Comparison of ENCODE assay signal across 17 mouse cellular contexts in genomic region chrX:99556876-99557354, GRCm38 (mm10).
DNase-seq lines count a peak whose midpoint lies in the region; ATAC-seq and TF ChIP-seq lines count a peak whose summit lies in the region.
"Had no signal": no experiment of that assay in that cellular context is flagged by ENCODE, and none has a peak within 500 bp of the region (broad histone marks: within the 10 kb centered on the region; RNA-seq: fewer than 3 reads in every experiment).

No protein-coding gene starts in this region.

- 20% methylated on average over 8 of the region's 8 CpGs for WGBS in hindbrain, embryonic 12.5 days
- 34% methylated on average over 8 of the region's 8 CpGs for WGBS in hindbrain, postnatal 0 days
- WGBS in forebrain, embryonic 14.5 days = 18% methylated on average over 8 of the region's 8 CpGs
- 21% methylated on average over 8 of the region's 8 CpGs for WGBS in midbrain, embryonic 14.5 days

- no peak overlapping the region for H3K4me3 ChIP-seq in hindbrain, embryonic 12.5 days
- no peak overlapping the region for H3K4me3 ChIP-seq in hindbrain, postnatal 0 days (ENCODE audit: low read length)
- no peak overlapping the region for H3K4me3 ChIP-seq in forebrain, embryonic 14.5 days (ENCODE audit: low read depth, low read length)
- H3K4me3 ChIP-seq in midbrain, embryonic 14.5 days (replicated peaks; ENCODE audit: low read depth, low read length) = no peak overlapping the region
- H3K4me3 ChIP-seq: erythroblast, embryonic 14.5 days; heart, embryonic 13.5 days; kidney, embryonic 15.5 days; limb, embryonic 15.5 days; megakaryocyte, embryonic 14.5 days had no signal

- H3K9me3 ChIP-seq in hindbrain, embryonic 12.5 days (replicated peaks) = no peaks in the 10 kb centered on the region
- no peaks in the 10 kb centered on the region for H3K9me3 ChIP-seq in hindbrain, postnatal 0 days (ENCODE audit: low read length)
- no peaks in the 10 kb centered on the region for H3K9me3 ChIP-seq in forebrain, embryonic 14.5 days (replicated peaks; ENCODE audit: control insufficient read depth, low read length)
- no peaks in the 10 kb centered on the region for H3K9me3 ChIP-seq in midbrain, embryonic 14.5 days (ENCODE audit: control insufficient read depth, low read length)
- H3K9me3 ChIP-seq: heart, embryonic 13.5 days; kidney, embryonic 15.5 days; limb, embryonic 15.5 days; megakaryocyte, embryonic 14.5 days had no signal

- no peaks in the 10 kb centered on the region for H3K36me3 ChIP-seq in hindbrain, embryonic 12.5 days
- no peaks in the 10 kb centered on the region for H3K36me3 ChIP-seq in hindbrain, postnatal 0 days (ENCODE audit: insufficient read depth, low read length)
- H3K36me3 ChIP-seq in forebrain, embryonic 14.5 days (ENCODE audit: control insufficient read depth, insufficient read depth, low read length) = no peaks in the 10 kb centered on the region
- H3K36me3 ChIP-seq in midbrain, embryonic 14.5 days (ENCODE audit: control insufficient read depth, insufficient read depth, low read length) = no peaks in the 10 kb centered on the region
- H3K36me3 ChIP-seq: heart, embryonic 13.5 days; kidney, embryonic 15.5 days; limb, embryonic 15.5 days had no signal

- H3K27ac ChIP-seq in hindbrain, embryonic 12.5 days = peak overlapping the region; percentile 17; the same call in 1 of the 2 replicates
- no peak overlapping the region for H3K27ac ChIP-seq in hindbrain, postnatal 0 days
- H3K27ac ChIP-seq in forebrain, embryonic 14.5 days (ENCODE audit: low read depth, low read length) = peak overlapping the region; percentile 82
- H3K27ac ChIP-seq in midbrain, embryonic 14.5 days (replicated peaks; ENCODE audit: low read depth, low read length) = no peak overlapping the region
- H3K27ac ChIP-seq: heart, embryonic 13.5 days; kidney, embryonic 15.5 days; limb, embryonic 15.5 days had no signal

- no peak for DNase-seq in hindbrain, postnatal 0 days (ENCODE audit: low spot score)
- peak; percentile 96 for DNase-seq in R1 (ENCODE audit: low read depth, low spot score)
- no peak for DNase-seq in forebrain, embryonic 14.5 days (ENCODE audit: low spot score)
- DNase-seq in midbrain, embryonic 14.5 days = no peak
- no peak for DNase-seq in urinary bladder, adult 2 months (ENCODE audit: low spot score)
- no peak for DNase-seq in gastrocnemius, adult 18-20 months (ENCODE audit: low spot score)
- DNase-seq in ovary, postnatal 14 days (ENCODE audit: low spot score) = no peak
- DNase-seq: cerebellum, adult 11-12 months; heart, postnatal 36 days; lung, postnatal 14 days had no signal

- peak; percentile 36; the same call in 1 of the 2 replicates for ATAC-seq in hindbrain, embryonic 12.5 days (ENCODE audit: low FRiP score)
- no peak for ATAC-seq in hindbrain, postnatal 0 days
- ATAC-seq in forebrain, embryonic 14.5 days = peak; percentile 8; the same call in 1 of the 2 replicates
- ATAC-seq in midbrain, embryonic 14.5 days (ENCODE audit: low FRiP score, low TSS enrichment) = peak; percentile 44; the same call in 1 of the 2 replicates
- ATAC-seq: intestine, embryonic 16.5 days had no signal

- no peak overlapping the region for H3K4me2 ChIP-seq in hindbrain, embryonic 12.5 days (replicated peaks)
- H3K4me2 ChIP-seq in hindbrain, postnatal 0 days (ENCODE audit: low read depth, low read length) = no peak overlapping the region
- peak overlapping the region; percentile 21; the same call in 1 of the 2 replicates for H3K4me2 ChIP-seq in forebrain, embryonic 14.5 days (ENCODE audit: low read length)
- H3K4me2 ChIP-seq in midbrain, embryonic 14.5 days (ENCODE audit: low read length) = no peak overlapping the region
- H3K4me2 ChIP-seq: heart, embryonic 13.5 days; kidney, embryonic 15.5 days; limb, embryonic 15.5 days had no signal

- TF ChIP-seq CTCF in hindbrain, postnatal 0 days (IDR thresholded peaks at IDR 0.05; ENCODE audit: low read depth) = no peak

- H3K9ac ChIP-seq in hindbrain, embryonic 12.5 days = no peak overlapping the region
- no peak overlapping the region for H3K9ac ChIP-seq in hindbrain, postnatal 0 days (replicated peaks; ENCODE audit: low read length)
- H3K9ac ChIP-seq in forebrain, embryonic 14.5 days (ENCODE audit: low read length) = no peak overlapping the region
- no peak overlapping the region for H3K9ac ChIP-seq in midbrain, embryonic 14.5 days (replicated peaks; ENCODE audit: low read length)
- H3K9ac ChIP-seq: heart, embryonic 13.5 days; kidney, embryonic 15.5 days; limb, embryonic 15.5 days had no signal

- peaks cover 90% of the 10 kb centered on the region for H3K27me3 ChIP-seq in hindbrain, embryonic 12.5 days
- no peaks in the 10 kb centered on the region; the same call in 1 of the 2 replicates for H3K27me3 ChIP-seq in hindbrain, postnatal 0 days (ENCODE audit: insufficient read depth, low read length)
- 0 out of 2 replicates have a peak, but pooled peaks cover 2% of the 10 kb centered on the region for H3K27me3 ChIP-seq in forebrain, embryonic 14.5 days (replicated peaks; ENCODE audit: control insufficient read depth, insufficient read depth, low read length)
- H3K27me3 ChIP-seq in midbrain, embryonic 14.5 days (ENCODE audit: control insufficient read depth, insufficient read depth, low read length) = peaks cover 11% of the 10 kb centered on the region

- peaks cover 15% of the 10 kb centered on the region for H3K4me1 ChIP-seq in hindbrain, embryonic 12.5 days
- H3K4me1 ChIP-seq in hindbrain, postnatal 0 days (ENCODE audit: insufficient read depth, low read length) = no peaks in the 10 kb centered on the region
- H3K4me1 ChIP-seq in forebrain, embryonic 14.5 days (ENCODE audit: control insufficient read depth, insufficient read depth, low read length) = peaks cover 12% of the 10 kb centered on the region
- 0 out of 2 replicates have a peak, but pooled peaks cover 8% of the 10 kb centered on the region for H3K4me1 ChIP-seq in midbrain, embryonic 14.5 days (ENCODE audit: control insufficient read depth, insufficient read depth, low read length)
- H3K4me1 ChIP-seq: kidney, embryonic 15.5 days; limb, embryonic 15.5 days had no signal

Comparison
In these comparisons a context has a peak if more than half of its experiments do, and no peak if none do; other contexts are left out.
1. H3K27ac ChIP-seq: peak in hindbrain, embryonic 12.5 days (single experiment) and forebrain, embryonic 14.5 days (single experiment); none in hindbrain, postnatal 0 days (single experiment) and midbrain, embryonic 14.5 days (single experiment).